Mouse (Mus musculus): ENCODE data around the gene Rap1gds1.

Gene Rap1gds1

DNA sequence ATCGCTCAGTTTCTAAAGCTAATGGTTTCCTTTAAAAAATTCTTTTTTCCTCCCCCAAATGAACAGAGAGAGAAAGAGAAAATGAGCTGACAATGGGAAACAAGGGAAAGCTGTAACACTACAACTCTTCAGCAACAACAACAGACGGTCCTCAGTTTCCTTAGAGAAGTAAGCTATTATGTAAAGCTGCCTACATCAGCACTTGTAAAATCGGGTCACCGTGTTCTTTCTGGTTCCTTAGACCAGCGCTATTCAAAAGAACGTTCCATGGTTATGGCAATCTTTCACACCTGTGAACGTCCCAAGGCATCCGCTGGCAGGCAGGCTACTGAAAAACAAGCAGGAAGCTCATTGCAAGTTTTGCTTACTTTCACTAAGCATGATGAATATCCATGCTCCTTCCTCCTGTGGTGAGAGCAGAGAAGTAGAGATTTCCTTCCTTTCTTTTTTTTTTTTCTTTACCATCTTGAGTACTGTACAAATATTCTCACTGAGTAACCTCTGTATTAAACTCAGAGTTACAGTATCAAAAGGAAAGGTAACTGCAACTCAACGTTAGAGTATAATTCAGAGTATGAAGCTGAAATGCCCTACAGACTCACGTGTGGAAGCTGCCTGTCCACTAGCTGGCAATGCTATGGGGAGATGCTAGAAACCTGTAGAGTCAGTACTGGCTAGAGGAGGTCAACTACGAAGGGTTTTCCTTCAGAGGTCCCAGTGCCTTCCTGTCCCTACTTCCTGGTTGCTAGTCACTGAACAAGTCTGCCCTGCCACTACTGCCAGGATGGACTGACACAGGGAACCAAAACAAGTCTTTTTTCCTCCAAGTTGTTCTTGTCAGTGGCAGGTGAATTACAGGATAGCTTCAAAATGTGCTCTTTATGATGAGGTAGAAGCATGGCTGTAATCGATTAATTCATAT, 26.0 kb downstream of the Rap1gds1 start:
- DNase-seq (ENCODE audit: low spot score in 2 of 2), result no peak

DNA sequence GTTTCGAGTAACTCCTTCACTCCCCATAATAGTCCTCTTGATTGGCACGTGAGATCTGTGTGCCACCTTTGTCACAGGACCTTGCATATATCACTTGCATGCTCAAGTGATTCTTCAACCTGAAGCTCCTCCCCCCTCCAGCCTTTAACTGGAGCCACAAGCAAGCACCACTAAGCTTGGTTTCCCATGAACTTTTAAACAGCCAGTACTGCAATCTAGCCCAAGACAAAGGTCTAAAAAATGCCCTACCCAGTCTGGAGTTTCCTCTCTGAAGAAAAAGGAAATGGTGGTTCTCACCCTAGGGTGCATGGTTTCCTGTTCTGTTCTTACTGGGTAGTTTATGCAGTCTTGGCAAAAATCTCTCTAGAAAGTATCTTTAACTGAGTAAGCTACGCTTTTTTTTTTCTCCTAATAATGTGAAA, 32.6 kb downstream of the Rap1gds1 start:
- no peak for DNase-seq (ENCODE audit: low spot score in 2 of 2)

DNA sequence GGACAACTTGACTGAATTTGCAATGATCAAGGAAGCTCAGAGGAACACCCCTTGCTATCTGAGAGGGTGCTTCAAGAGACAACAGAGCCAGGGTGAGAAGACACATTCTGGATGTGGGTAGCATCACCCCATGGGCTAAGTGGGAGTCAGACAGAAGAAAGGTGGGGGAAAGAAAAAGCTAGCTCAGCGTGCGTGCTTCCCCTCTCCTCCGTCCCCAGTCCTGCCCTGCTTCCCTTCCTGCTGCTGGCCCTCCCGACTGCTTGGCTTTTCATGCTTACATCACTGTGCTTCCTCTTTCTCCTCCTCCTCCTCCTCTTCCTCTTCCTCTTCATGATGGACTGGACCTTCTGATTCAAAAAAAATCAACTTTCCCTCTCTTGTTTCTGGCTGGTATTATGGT, 33.1 kb downstream of the Rap1gds1 start:
- DNase-seq (ENCODE audit: low spot score in 2 of 2), result no peak

DNA sequence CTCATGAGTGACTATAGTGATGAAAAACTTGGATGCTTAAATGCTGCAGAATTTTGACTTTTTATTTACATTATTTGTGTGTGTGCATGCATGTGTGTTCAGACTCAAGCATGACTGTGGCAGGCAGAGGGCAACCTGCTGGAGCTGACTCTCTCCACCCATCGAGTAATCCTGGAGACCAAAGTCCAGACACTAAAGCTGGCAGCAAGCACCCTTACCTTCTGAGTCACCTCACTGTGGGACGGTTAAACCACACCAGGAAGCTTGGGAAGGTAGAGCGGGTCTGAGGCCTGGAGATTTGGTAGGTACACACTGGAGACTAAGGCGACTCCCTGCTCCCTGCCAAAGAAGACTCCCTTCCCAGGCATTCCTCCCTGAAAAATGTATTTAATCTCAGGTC, 38.0 kb downstream of the Rap1gds1 start:
- DNase-seq (ENCODE audit: low spot score in 2 of 2), result no peak

DNA sequence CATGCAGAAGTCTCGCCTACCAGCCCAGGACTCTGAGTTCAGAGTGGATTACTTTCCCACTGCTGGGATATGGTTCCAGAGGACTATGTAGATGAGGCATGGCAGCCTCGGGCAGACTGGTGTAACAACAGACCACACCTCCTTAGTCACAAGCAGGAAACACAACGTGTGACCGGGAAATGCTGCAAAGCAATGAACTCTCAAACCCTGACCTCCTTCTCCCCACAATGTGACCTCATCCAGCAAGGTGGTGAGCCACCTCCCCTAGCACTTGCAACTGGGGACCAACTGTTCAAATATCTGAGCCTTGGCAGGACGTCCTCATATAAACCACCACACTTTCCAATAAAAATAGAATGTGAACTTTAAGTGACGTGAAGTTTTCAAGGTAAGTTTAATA, 41.8 kb downstream of the Rap1gds1 start:
- no peak for DNase-seq (ENCODE audit: low spot score in 2 of 2)

DNA sequence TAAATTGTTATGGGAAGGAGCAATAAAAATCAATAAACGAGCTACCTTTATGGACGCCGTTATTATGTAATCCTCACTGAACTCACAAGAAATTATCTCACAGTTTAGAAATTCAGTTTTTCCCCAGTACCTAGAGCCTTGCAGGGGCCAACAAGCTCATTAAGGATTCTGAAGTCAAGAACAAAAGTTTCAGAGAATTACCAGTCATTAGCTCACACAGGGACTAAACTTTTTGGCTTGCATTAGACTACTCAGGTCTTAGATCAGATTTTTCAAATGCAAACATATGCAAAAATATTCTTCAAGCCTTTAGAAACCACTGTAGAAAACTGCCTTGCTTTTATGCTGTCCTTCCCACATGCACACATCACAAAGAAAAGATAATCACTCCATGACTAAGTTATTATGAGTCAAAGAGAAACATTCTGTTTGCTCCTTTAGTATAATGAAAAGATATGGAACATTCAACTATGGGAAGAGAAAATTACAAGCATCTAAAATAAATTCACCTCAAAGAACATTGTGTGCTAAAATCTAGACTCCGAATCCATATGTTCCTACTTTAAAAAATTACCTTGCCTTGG, 44.3 kb downstream of the Rap1gds1 start:
- DNase-seq (ENCODE audit: low spot score in 2 of 2), result no peak

DNA sequence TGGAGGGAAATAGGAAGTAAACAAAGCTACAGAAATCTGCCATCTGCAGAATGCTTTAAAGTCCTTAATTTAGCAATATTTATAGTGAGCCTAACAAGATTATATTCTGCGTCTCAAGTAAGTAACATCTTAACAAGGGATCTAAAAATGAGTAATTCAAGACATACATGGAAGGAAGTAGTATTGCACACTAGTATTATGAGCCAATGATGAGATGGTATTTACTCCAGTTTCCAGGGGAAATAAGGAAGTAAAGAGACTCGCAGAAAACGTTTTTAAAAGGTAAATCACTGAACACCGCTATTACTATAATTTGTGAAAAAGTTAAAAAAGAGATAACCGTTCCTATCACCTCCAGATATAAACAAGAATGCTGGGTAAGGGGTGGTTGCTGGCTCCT, 49.9 kb downstream of the Rap1gds1 start:
- DNase-seq (ENCODE audit: low spot score in 2 of 2), result no peak

DNA sequence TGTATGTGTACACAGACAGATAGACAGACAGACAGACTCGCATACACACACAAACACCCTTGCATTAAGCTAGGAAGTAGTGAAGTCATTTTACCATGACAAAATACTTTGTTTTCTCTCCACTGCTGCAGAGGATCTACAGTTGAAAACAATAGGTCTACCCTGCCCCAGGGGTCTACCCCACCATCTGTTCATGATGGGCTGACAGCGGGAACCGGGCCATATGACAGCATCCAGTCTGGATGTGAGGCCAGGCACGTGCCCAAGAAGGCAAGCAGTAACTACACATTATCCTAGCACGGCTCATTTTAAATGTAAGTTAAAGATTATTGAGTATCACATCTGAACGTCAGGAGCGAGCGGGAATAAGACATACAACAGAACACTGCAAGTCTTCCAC, 51.4 kb downstream of the Rap1gds1 start:
- DNase-seq (ENCODE audit: low spot score in 2 of 2), result no peak

DNA sequence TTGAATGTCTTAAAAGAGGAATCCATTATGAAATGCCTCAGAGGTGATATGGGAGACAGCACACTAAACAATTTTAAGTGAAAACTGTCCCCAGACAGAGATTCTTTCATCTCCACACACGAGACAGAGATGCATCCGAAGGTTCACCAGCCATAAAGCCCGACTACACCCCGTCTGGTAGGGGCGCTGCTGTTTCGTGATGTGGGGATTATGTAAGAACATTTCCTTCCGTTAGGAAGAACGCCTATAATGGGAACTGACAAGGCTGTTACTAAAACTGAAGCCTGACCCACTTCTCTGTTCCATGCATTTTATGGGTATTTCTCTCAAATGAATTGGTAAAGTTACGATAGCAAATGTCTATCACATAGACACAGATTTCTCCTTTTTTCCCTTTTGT, 62.6 kb downstream of the Rap1gds1 start:
- no peak for DNase-seq (ENCODE audit: low spot score in 2 of 2)

DNA sequence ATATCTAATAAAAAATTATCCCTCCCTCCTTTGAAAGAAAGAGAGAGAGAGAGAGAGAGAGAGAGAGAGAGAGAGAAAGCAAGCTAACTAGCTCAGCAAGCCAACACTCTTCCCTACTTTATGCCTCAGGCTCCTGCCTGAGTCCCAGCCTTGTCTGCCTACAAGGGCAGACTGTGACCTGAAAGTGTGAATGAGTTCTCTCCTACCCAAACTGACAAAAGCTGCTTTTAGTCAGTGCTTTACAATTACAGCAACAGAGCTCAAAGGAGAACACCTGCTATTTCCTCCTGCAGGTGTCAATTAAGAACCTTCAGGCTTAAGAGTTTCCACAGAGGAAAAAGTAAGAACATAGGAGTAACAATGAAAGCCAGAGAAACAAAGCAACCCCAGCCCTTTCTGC, 69.3 kb downstream of the Rap1gds1 start:
- no peak for DNase-seq (ENCODE audit: low spot score in 2 of 2)

DNA sequence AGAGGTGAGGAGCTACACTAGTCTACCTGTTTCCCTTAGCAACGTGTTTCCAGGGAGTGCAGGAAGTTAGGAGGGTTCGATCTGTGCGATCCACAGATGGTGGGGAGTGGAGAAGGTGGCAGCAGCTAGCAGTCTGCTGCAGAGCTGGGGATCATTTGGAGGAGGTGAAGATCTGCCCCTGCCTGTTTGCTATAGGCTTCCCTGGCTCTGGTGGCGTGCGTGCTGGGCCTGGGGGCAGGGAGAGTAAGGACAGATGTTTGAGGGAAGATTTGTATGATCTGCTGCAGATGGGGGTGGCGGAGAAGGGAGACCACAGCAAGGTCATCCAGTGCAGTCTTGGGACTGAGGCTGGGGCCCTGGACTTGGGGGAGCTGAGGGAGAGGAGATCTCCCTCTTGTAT, 72.2 kb downstream of the Rap1gds1 start:
- no peak for DNase-seq (ENCODE audit: low spot score in 2 of 2)

DNA sequence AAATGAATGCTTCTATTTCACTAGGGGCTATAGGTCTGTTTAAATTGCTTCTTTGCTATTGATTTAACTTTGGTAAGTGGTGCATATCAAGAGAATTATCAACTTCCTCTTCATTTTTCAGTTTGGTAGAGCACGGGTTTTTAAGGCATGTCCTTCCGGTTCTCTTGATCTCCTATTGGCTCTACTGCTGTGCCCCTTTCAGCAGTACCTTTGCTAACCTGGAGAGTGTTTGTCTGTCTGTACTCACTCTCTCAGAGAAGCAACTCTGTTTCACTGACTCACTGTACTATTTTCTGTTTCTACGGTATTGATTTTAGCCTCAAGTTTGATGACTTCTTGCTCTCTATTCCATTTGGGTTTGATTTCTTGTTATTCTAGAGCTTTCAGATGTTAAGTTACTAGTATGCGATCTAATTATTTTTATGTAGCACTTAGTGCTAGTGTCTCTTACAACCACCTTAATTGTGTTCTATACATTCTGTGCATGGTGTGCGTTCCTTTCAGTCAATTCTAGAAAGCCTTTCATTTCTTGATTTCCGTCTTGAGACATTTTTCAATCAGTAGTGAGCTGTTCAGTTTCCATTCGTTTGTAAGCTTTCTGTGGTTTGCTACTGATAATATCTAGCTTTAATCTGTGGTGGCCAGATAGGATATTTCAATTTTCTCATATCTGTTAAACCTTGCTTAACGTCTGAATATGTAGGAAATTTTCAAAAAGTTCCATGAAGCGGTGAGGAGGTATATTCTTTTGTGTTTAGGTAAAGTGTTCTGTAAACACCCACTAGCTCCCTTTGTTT, 74.7 kb downstream of the Rap1gds1 start:
- DNase-seq (ENCODE audit: low spot score in 2 of 2), result no peak

DNA sequence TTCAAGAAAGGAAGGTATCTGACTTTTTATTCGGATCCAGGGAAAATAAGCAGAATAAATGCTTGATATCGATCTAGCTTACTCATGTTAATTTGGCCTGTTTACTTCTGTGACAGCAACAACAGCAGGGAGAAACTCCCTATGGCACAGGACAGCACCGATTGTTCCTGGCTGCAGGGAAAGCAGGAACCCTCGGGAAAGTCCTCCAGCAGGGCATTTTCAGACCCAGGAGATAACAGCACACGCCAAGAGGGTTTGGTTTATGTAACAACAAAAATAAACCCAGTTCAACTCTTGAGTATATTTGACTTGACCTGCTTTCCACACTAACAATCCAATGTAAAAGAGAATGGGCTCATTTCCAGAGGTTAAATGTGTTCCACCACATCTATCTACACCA, 81.5 kb downstream of the Rap1gds1 start:
- DNase-seq (ENCODE audit: low spot score in 2 of 2), result no peak

DNA sequence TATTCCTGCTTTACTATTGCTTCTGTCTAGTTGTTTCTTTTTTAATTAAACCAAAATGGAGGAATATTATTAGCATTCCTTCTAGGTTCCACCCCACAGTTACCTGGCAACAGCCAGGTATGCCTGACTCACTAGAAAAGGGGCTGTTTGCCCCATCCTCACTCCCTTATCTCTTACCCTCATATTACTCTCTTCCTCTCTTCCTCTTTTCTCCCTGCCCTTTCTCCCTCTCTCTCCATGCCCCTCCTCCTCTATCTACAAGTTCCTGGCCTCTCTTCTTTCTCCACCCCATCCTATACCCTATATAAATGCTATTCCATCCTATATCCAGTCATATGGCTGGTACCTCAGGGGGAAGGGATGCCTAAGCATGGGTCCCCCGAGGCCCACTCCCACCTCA, 83.6 kb downstream of the Rap1gds1 start:
- no peak for DNase-seq (ENCODE audit: low spot score in 2 of 2)

DNA sequence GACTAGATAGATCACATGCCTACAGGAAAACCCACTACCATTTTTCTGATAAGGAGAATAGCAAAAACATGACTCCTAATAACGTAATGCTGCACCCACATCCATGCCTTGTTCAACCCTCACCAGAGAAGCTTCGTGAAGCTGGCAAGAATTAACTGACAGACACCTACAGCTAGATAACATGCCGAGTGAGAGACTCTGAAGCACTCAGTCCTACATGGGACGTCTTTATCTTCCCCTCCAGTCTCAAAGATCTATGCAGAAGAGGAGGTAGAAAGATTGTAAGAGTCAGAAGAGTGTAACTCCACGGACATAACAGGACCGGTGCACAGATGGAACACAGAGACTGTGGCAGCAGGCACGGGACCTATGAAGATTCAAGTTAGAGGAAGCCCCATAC, 85.9 kb downstream of the Rap1gds1 start:
- DNase-seq (ENCODE audit: low spot score in 2 of 2), result no peak

DNA sequence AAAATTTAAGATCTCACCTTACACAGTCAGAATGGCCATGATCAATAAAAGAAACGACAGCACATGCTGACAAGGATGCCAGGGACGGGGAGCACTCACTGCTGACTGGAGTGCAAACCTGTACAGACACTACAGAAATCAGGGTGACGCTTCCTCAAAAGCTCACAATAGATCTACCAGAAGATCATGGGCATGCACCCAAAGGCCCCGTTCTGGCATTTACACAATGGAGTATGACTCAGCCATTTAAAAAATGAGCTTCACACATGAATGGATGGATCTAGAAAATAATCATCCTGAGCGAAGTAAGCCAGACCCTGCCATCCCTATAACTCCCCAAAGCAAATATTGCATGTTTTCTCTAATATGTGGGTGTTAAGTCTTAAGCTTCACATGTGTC, 87.0 kb downstream of the Rap1gds1 start:
- DNase-seq (ENCODE audit: low spot score in 2 of 2), result no peak

DNA sequence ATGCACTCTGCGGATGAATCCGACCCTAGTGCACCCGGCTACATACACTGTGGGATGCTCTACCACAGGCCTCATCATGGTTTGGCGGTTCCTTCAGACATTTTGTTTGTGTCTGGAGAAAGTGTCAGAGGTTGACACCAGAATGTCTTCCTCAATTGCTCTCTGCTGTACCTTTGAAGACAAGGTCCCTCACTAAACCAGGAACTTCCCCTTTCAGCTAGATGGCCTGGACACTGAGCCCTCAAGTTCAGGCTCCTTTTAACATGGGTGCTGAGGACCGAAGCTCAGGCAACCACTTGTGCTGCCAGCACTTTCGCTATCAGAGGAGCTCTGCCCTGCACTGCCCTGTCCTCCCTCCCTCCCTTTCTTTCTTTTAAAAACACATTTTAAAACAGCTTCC, 92.8 kb downstream of the Rap1gds1 start:
- DNase-seq (ENCODE audit: low spot score in 2 of 2), result no peak

DNA sequence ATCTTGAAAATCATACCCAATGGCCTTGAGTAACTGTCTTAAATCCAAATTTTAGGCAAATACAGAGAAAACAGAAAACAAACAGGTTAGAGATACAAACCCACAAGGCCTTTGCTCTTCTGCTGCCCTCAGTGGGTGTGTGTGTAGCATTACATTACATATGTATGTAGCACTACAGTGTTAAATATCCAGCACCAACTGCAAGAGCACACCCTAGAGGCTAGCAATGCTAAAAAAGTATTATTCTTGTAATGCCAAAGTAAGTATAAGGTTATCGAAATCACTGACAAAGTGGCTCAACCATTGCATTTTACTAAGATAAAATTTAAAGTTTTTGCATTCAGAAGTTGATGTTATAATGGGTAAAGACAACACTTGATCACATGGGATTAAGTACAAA, 97.6 kb downstream of the Rap1gds1 start:
- DNase-seq (ENCODE audit: low spot score in 2 of 2), result no peak

DNA sequence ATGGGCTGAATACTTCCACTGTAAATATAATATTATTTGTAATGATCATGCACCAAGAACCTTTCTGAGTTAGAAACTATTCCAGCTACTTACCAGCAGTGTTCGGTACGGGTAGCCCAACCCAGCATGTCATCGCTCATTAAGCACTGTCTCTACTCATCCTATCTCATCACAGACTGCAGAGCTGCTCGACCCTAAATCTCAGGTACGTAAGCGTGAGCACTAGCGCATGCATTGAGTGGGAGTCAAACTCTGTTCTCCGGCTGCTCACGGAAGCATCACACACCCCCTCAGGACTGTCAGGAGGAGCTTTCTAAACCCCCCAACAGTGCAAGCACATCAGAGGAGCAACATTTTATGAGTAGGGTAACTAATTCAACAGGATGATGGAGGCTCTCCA, 107.4 kb downstream of the Rap1gds1 start:
- no peak for DNase-seq (ENCODE audit: low spot score in 2 of 2)

DNA sequence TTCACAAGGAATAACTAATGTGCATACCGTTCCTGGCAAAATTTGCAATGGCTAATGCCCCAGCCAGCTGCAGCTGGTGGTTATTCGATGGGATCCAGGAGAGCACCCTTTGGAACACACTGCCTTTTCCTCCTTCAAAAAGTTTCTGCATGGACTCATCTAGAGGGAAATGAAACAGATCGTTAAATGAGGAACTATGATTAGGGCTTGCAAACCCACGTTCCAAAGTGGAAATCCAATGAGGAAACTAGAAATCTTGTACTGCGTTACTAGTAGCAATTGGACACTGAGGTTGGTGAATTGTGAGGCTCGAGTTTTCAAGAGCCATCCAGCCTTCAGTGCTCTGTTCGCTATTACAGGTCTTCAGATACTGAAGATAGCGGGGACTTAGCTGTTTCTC, 116.5 kb downstream of the Rap1gds1 start:
- no peak for DNase-seq (ENCODE audit: low spot score in 2 of 2)

DNA sequence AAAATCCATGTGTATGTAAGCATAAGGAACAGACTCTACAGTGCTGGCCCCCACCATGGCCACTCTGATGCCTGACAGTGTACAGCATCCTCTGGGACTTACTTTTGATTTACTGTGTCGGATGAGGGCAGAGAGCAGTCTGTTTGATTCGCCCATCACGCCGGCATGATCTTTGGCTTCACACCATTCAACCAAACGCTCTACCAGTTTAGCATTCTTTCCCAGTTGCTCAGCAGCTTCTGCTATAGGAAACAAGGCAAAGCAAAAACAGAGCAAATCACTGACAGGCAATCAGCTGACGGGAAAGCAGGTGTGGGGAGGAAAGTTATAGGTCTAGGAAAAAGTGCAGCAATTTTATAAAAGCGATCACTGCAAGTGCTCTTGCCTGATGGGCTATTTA, 119.8 kb downstream of the Rap1gds1 start:
- no peak for DNase-seq (ENCODE audit: low spot score in 2 of 2)

DNA sequence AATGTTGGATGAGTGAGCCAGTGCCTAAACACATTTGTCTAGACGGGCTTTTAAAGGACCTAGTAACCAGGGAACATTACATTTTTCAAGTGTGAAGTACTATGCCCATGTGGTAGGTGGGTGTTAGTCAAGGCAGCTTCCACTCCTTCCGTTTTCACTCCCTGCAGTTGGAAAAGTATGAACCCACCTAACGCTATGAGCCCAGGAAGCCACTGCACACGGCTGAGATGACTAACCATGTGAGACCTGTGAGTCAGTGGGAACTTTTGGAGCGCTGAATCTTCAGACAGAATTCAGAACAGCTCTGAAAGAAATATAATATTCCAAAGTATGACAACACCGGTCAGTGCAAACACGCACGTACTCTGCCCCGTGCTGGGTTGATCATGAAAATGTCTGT, 125.9 kb downstream of the Rap1gds1 start:
- no peak for DNase-seq (ENCODE audit: low spot score in 2 of 2)

DNA sequence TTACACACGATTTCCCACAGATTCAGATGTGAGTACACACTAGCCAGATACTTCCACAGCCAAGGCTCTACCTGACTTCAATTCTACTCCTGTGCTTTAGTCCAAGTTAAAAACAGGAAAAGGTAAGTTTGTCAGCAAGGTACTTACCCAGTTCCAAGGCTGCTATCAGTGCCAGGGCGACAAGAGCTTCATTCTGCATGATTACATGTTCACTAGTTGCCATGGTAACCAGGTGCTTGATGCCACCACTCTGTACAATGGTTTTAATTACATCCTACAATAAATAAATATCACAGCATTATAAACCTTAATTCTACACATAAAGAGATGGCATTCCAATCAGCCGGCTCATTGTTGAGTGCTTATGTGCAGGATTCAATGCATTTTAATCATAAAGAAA, 129.5 kb downstream of the Rap1gds1 start:
- DNase-seq (ENCODE audit: low spot score in 2 of 2), result no peak

All from urinary bladder, postnatal 4 days (tissue).